Mouse (Mus musculus): Measurements from ENCODE around the gene Samd14.

DNA sequence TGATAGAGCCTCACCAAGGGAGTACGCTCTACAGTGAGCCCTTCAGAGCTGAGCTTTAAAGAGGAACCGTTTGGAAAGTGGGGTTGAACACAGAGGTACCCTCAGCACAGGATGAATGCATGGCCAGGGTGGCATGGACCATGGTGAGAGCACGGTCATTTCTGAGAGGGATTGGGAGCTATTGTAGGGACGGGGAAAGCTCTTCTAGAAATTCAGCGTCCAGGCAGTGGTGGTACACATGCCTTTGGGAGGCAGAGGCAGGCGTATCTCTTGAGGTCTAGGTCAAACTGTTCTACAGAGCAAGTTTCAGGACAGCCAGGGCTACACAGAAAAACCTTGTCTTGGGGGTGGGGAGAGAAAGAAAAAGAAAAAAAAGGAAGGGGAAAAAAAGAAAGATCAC is 12.7 kb upstream of the Samd14 start:
- TF ChIP-seq POLR2A (IDR thresholded peaks at IDR 0.05; ENCODE audit: insufficient read length, low read depth) (no peak), MYOD1 (IDR thresholded peaks at IDR 0.05; ENCODE audit: control insufficient read depth in 1 of 3, insufficient read length in 2 of 3, low read depth in 2 of 3) (no peak), USF1 (IDR thresholded peaks at IDR 0.05; ENCODE audit: low read depth) (no peak), TCF12 (IDR thresholded peaks at IDR 0.05; ENCODE audit: insufficient read depth, poor library complexity, severe bottlenecking) (no peak), MYOG (IDR thresholded peaks at IDR 0.05; ENCODE audit: control insufficient read depth in 1 of 3, insufficient read depth in 1 of 3, insufficient read length in 2 of 3, low read depth in 2 of 3) (no peak), CEBPB (IDR thresholded peaks at IDR 0.05; ENCODE audit: insufficient read depth, poor library complexity, severe bottlenecking) (no peak), SRF (IDR thresholded peaks at IDR 0.05; ENCODE audit: control insufficient read depth, insufficient read length, low read depth) (no peak), REST (IDR thresholded peaks at IDR 0.05; ENCODE audit: insufficient read depth, insufficient read length) (no peak), MAX (IDR thresholded peaks at IDR 0.05; ENCODE audit: low read depth) (no peak)

All from myocyte (in vitro differentiated cells).